Mouse (Mus musculus): Measurements from ENCODE around the gene Trim16. TPM values are rescaled to one million over a fixed set of nuclear protein-coding genes. Genes with fewer than 3 reads are reported as not detected.

Gene Trim16
- polyA plus RNA-seq, 1 experiment = 9.0 TPM

GRCm38 (mm10) chr11:62869715-62870371 lies 49.8 kb downstream of the Trim16 start:
- Histone ChIP-seq H3K4me3 (ENCODE audit: control insufficient read depth, insufficient read depth, low read length) (no peak overlapping the region), H3K27ac (ENCODE audit: control insufficient read depth, insufficient read depth, low read length) (no peak overlapping the region), H3K4me1 (replicated peaks; ENCODE audit: control insufficient read depth, insufficient read depth, low read length) (no peaks in the 10 kb centered on the region), H3K36me3 (ENCODE audit: control insufficient read depth, insufficient read depth, low read length) (no peaks in the 10 kb centered on the region), H3K27me3 (ENCODE audit: control insufficient read depth, insufficient read depth, low read length) (no peaks in the 10 kb centered on the region)
- 91% methylated on average over 8 of the region's 8 CpGs for WGBS
- no peak for DNase-seq
- TF ChIP-seq POLR2A (IDR thresholded peaks at IDR 0.05; ENCODE audit: control insufficient read depth, extremely low read depth, insufficient read depth, low read length, poor library complexity) = no peak
- TF ChIP-seq CTCF (IDR thresholded peaks at IDR 0.05; ENCODE audit: borderline replicate concordance, control insufficient read depth, extremely low read depth, insufficient read depth, low read length, poor library complexity) = no peak

- TF ChIP-seq CTCF (IDR thresholded peaks at IDR 0.05; ENCODE audit: borderline replicate concordance, control insufficient read depth, extremely low read depth, insufficient read depth, low read length, poor library complexity) (no peak), POLR2A (IDR thresholded peaks at IDR 0.05; ENCODE audit: control insufficient read depth, extremely low read depth, insufficient read depth, low read length, poor library complexity) (no peak)
- H3K4me1 ChIP-seq (replicated peaks; ENCODE audit: control insufficient read depth, insufficient read depth, low read length) = no peaks in the 10 kb centered on the region
- DNase-seq = no peak
- H3K4me3 ChIP-seq (ENCODE audit: control insufficient read depth, insufficient read depth, low read length) = no peak overlapping the region
- WGBS = 90% methylated on average over 9 of the region's 9 CpGs
- H3K27me3 ChIP-seq (ENCODE audit: control insufficient read depth, insufficient read depth, low read length) = no peaks in the 10 kb centered on the region
- no peaks in the 10 kb centered on the region for H3K36me3 ChIP-seq (ENCODE audit: control insufficient read depth, insufficient read depth, low read length)
- H3K27ac ChIP-seq (ENCODE audit: control insufficient read depth, insufficient read depth, low read length) = no peak overlapping the region
Measured at GRCm38 (mm10) chr11:62873479-62873878, 53.4 kb downstream of the Trim16 start.

- no peak overlapping the region for H3K27ac ChIP-seq (ENCODE audit: control insufficient read depth, insufficient read depth, low read length)
- WGBS = 95% methylated on average over 1 of the region's 1 CpGs
- H3K27me3 ChIP-seq (ENCODE audit: control insufficient read depth, insufficient read depth, low read length) = no peaks in the 10 kb centered on the region
- no peak for DNase-seq
- H3K36me3 ChIP-seq (ENCODE audit: control insufficient read depth, insufficient read depth, low read length) = no peaks in the 10 kb centered on the region
- no peaks in the 10 kb centered on the region for H3K4me1 ChIP-seq (replicated peaks; ENCODE audit: control insufficient read depth, insufficient read depth, low read length)
- TF ChIP-seq POLR2A (IDR thresholded peaks at IDR 0.05; ENCODE audit: control insufficient read depth, extremely low read depth, insufficient read depth, low read length, poor library complexity) (no peak), CTCF (IDR thresholded peaks at IDR 0.05; ENCODE audit: borderline replicate concordance, control insufficient read depth, extremely low read depth, insufficient read depth, low read length, poor library complexity) (no peak)
- H3K4me3 ChIP-seq (ENCODE audit: control insufficient read depth, insufficient read depth, low read length) = no peak overlapping the region
Measured at GRCm38 (mm10) chr11:62875696-62876095, 55.7 kb downstream of the Trim16 start.

- Histone ChIP-seq H3K4me1 (replicated peaks; ENCODE audit: control insufficient read depth, insufficient read depth, low read length) (no peaks in the 10 kb centered on the region), H3K27me3 (ENCODE audit: control insufficient read depth, insufficient read depth, low read length) (no peaks in the 10 kb centered on the region), H3K36me3 (ENCODE audit: control insufficient read depth, insufficient read depth, low read length) (no peaks in the 10 kb centered on the region), H3K27ac (ENCODE audit: control insufficient read depth, insufficient read depth, low read length) (no peak overlapping the region), H3K4me3 (ENCODE audit: control insufficient read depth, insufficient read depth, low read length) (no peak overlapping the region)
- WGBS = 93% methylated on average over 4 of the region's 4 CpGs
- no peak for DNase-seq
- TF ChIP-seq POLR2A (IDR thresholded peaks at IDR 0.05; ENCODE audit: control insufficient read depth, extremely low read depth, insufficient read depth, low read length, poor library complexity) (no peak), CTCF (IDR thresholded peaks at IDR 0.05; ENCODE audit: borderline replicate concordance, control insufficient read depth, extremely low read depth, insufficient read depth, low read length, poor library complexity) (no peak)
Measured at GRCm38 (mm10) chr11:62876445-62876844, 56.4 kb downstream of the Trim16 start.

- 97% methylated on average over 1 of the region's 1 CpGs for WGBS
- no peak for DNase-seq
- no peaks in the 10 kb centered on the region for H3K36me3 ChIP-seq (ENCODE audit: control insufficient read depth, insufficient read depth, low read length)
- H3K27me3 ChIP-seq (ENCODE audit: control insufficient read depth, insufficient read depth, low read length) = no peaks in the 10 kb centered on the region
- TF ChIP-seq POLR2A (IDR thresholded peaks at IDR 0.05; ENCODE audit: control insufficient read depth, extremely low read depth, insufficient read depth, low read length, poor library complexity) = no peak
- no peak overlapping the region for H3K4me3 ChIP-seq (ENCODE audit: control insufficient read depth, insufficient read depth, low read length)
- no peaks in the 10 kb centered on the region for H3K4me1 ChIP-seq (replicated peaks; ENCODE audit: control insufficient read depth, insufficient read depth, low read length)
- no peak overlapping the region for H3K27ac ChIP-seq (ENCODE audit: control insufficient read depth, insufficient read depth, low read length)
Measured at GRCm38 (mm10) chr11:62877391-62877790, 57.4 kb downstream of the Trim16 start.

- Histone ChIP-seq H3K27me3 (ENCODE audit: control insufficient read depth, insufficient read depth, low read length) (no peaks in the 10 kb centered on the region), H3K36me3 (ENCODE audit: control insufficient read depth, insufficient read depth, low read length) (no peaks in the 10 kb centered on the region), H3K4me3 (ENCODE audit: control insufficient read depth, insufficient read depth, low read length) (no peak overlapping the region), H3K27ac (ENCODE audit: control insufficient read depth, insufficient read depth, low read length) (no peak overlapping the region), H3K4me1 (replicated peaks; ENCODE audit: control insufficient read depth, insufficient read depth, low read length) (no peaks in the 10 kb centered on the region)
- TF ChIP-seq CTCF (IDR thresholded peaks at IDR 0.05; ENCODE audit: borderline replicate concordance, control insufficient read depth, extremely low read depth, insufficient read depth, low read length, poor library complexity) = no peak
- TF ChIP-seq POLR2A (IDR thresholded peaks at IDR 0.05; ENCODE audit: control insufficient read depth, extremely low read depth, insufficient read depth, low read length, poor library complexity) = no peak
- WGBS = 6% methylated on average over 9 of the region's 9 CpGs
- DNase-seq = no peak
Measured at GRCm38 (mm10) chr11:62878728-62879127, 58.7 kb downstream of the Trim16 start.
